Mouse (Mus musculus): ENCODE data around the gene Pacs2.

Pacs2 gene

DNA sequence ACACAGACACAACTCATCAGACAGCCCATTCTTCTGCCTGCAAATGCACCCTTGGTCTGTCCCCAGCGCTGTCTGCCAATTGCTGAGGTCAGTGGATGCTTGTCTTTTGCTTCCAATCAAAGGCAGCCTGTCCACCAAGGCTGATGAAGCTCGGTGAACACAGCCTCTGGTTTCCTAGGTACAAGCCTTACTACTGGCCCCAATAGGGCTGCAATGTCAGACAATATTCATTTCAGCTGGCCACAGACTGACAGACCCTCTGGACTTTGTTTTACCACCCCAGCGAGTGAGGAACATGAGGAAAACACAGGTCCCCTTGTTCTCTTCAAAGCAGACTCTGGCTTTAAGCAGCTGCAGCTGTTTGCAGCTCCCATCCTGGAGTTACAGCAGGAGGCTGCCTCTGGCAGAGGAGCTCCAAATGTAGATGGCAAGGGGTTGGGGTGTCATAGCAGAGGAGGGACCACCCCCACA, 1.3 kb upstream of the Pacs2 start:
- peak; percentile 45 for DNase-seq (ENCODE audit: low spot score)

GRCm38 (mm10) chr12:113014561-113015556, 551 bp downstream of the Pacs2 start:
- peak; percentile 56 for DNase-seq (ENCODE audit: low spot score)

DNA sequence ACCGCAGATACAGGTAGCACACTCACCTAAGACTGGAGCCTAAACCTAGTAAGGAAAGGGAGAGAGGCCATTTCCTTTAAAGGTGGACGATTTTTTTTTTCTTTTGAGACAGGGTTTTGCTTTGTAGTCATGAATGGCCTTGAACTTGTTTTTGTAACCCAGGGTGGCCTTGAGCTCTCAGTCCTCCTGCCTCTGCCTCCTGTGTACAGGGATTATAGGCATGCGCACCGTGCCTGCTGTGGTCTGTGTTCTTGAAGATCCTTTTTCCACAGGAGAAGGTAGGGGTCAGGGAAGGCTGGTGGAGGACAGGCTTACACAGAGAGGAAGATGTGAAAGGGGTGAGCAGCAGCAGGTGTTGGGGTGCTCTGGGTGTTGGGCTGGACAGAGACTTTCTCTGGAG, 1.6 kb downstream of the Pacs2 start:
- DNase-seq (ENCODE audit: low spot score) = no peak

- no peak for DNase-seq (ENCODE audit: low spot score)
Observed at GRCm38 (mm10) chr12:113016976-113017375, 2.7 kb downstream of the Pacs2 start.

DNA sequence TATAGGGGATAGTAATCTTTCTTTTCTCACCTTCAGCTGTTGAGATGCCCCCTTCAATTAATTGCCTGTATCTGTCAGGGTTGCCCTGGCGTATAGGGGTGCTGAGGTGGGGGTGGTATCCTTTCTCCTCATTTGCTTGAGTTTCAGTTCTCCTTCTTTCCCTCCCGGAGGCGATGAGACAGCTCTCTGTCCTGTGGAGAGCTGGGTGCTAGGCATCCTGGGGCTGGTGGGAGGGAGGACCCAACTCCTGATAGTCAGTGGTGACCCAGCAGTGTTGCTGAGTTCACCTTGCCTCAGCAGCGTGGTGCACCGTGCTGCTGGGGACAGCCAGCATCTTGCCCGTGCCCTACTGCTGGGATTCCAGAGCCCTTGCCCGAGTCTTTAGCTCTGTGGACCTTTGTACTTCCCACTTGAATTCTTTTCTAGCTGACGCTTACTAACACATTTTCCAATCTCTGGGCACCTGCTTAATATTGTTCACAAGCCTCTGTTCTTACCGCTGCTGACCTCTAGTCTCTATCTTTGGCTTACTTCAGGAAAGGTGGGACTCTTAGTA, 3.2 kb downstream of the Pacs2 start:
- DNase-seq (ENCODE audit: low spot score) = no peak

- DNase-seq (ENCODE audit: low spot score) = no peak
Observed at GRCm38 (mm10) chr12:113018763-113019162, 4.5 kb downstream of the Pacs2 start.

DNA sequence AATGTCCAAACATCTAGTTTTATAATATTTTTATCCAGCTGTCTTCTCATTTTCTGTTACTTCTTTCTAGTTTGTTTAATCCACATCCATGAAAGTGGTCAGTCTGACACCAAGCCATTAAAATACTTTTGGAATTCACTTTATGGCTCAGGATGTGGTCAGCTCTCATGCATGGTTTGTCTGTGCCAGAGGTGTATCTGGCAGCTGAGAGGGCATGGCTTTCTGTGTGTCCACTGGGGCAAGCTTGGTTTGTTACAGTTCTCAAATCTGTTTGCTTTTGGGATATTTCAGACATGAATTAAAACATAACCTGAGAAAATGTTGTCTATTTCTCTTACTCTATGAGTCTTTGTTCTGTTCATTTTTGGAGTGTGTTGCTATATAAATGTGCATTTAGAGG, 7.2 kb downstream of the Pacs2 start:
- no peak for DNase-seq (ENCODE audit: low spot score)

DNA sequence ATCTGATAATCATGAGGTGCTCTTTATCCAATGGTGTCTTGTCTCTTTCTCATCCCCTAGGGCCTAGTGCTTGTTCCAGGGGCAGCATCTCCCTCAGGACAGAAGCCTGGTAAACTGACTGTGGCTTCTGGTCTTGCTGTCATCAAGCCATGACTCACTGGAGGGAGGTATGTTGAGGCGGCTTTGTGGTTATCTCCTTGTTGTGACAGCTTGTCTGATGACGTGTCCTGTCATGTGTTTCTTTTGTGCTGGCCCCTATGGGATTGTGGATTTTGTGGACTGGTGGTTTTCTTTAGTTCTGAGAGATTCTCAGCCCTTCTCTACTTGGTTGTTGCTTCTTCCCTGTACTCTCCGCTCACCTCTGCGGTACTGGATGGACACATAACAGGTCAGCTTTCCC, 8.8 kb downstream of the Pacs2 start:
- no peak for DNase-seq (ENCODE audit: low spot score)

GRCm38 (mm10) chr12:113026557-113026956, 12.2 kb downstream of the Pacs2 start:
- DNase-seq (ENCODE audit: low spot score) = no peak

DNA sequence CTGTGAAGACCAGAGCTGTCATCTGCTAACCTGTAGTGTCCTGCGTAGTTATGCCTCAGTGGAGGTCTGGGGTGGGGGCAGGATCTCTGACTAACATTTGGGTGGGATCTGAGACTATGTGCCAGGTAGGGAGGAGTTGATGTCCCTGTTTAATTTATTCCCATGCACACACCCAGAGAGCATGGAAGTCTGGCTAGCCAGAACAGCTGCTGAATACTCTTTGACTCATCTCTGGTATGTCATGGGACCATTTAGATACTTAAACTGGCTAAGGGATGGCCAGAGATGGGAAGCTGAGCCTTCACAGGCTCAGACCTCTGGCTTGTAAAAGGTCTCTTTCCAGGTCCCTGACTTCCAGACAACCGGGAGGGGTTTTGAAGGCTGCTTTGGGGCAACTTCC, 13.2 kb downstream of the Pacs2 start:
- DNase-seq (ENCODE audit: low spot score) = no peak

- DNase-seq (ENCODE audit: low spot score) = peak; percentile 35
Observed at GRCm38 (mm10) chr12:113028067-113028466, 13.8 kb downstream of the Pacs2 start.

DNA sequence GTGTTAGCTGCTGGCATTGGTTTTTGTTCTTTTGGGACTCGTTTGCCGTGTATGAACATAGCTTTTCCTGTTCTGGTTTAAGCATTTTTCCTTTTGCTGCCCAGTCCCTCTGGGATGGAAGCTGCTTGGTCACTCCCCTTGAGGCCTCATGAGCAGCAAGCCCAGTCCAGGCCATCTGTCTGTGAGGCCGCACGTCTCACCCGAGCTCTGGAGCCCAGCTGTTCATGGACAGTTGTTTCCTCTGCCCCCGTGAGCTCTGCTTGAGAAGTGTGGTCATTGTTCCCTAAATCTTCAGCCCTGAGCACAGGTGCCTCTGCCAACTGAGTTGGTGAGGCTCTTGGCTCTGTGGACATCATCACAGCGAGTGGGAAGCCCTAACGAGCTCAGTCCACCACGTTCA, 14.6 kb downstream of the Pacs2 start:
- DNase-seq (ENCODE audit: low spot score) = no peak

DNA sequence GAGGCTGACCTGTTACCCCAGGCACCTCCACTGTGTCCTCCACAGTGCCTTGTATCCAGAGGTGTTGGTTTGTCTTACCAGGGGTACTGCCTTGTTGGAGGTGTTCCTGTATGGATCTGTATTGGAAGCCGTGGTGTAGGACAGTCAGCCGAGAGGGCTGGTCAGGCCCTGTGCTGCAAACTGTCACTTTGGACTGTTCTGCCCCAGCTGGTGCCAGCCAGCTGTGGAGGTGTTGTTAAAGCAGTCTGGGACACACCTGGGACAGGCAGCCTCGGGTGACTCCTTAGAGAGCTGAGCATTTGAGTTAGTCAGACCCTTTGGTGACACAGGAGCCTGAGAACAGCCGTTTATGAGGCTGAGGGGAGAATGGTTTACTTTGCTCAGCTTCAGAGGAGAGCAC, 15.7 kb downstream of the Pacs2 start:
- DNase-seq (ENCODE audit: low spot score) = no peak

- no peak for DNase-seq (ENCODE audit: low spot score)
Observed at GRCm38 (mm10) chr12:113030993-113031392, 16.7 kb downstream of the Pacs2 start.

DNA sequence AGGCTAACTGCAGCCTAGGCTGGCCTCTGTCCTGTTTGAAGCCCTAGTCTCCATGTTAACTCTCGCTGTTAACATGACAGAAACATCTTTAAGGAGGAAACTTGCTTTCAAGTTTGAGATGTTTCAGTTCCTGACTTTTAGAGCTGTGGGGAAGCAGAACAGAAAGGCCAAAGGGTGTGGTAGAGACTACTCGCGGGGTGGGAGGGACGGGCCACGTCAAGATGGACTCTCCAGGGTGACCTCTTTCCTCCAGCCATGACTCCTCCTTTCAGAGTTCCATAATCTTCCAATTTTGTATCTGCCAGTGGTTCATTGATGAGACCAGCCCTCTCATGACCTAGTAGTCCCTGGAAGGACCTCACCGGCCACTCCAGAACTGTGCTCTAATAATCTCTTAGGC, 17.1 kb downstream of the Pacs2 start:
- no peak for DNase-seq (ENCODE audit: low spot score)

GRCm38 (mm10) chr12:113032296-113033250, 18.3 kb downstream of the Pacs2 start:
- no peak for DNase-seq (ENCODE audit: low spot score)

DNA sequence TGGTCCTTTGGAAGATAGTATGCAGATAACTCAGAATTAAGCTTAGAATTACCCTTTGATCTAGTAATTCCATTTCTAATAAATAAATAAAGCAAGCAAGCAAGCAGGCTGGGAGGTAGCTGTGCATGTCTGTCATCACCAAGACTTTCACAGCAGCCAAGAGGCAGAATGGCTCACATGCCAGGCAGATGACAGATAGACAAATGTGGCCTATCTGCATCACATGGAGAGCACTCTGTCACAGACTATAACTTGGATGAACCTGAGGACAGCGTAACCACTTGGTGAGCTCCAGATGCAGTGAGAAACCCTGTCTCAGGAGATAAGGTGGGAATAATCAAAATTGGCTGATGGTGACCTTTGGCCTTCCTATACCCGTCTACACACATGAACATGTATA, 20.8 kb downstream of the Pacs2 start:
- no peak for DNase-seq (ENCODE audit: low spot score)

GRCm38 (mm10) chr12:113036996-113037395, 22.7 kb downstream of the Pacs2 start:
- DNase-seq (ENCODE audit: low spot score) = no peak

- DNase-seq (ENCODE audit: low spot score) = no peak
Observed at GRCm38 (mm10) chr12:113038414-113038813, 24.1 kb downstream of the Pacs2 start.

GRCm38 (mm10) chr12:113041481-113042439, 27.5 kb downstream of the Pacs2 start:
- peak; percentile 35 for DNase-seq (ENCODE audit: low spot score)

GRCm38 (mm10) chr12:113042543-113042942, 28.2 kb downstream of the Pacs2 start:
- DNase-seq (ENCODE audit: low spot score) = no peak
